Mouse (Mus musculus) liver, postnatal 0 days (tissue): ENCODE results near the gene Tex52.

Source experiments
- CTCF ChIP-seq: sonication (generic); IDR thresholded peaks from 2 replicates; pipeline ENCODE4 v1.5.1; 2016; ENCODE audit warnings: antibody characterized with exemption, low read depth
- EP300 ChIP-seq: IDR thresholded peaks from 2 replicates; pipeline ENCODE4 v1.6.1; 2016; ENCODE audit warnings: antibody characterized with exemption, low read depth, mild to moderate bottlenecking

GRCm38 (mm10) chr6:128425046-128425445, 49.8 kb downstream of the Tex52 start:
- no peak for TF ChIP-seq CTCF
- no peak for TF ChIP-seq EP300
